Mouse (Mus musculus) left cerebral cortex, adult 18-20 months (tissue): ENCODE measurements around the gene Tor3a. TPM values are rescaled to one million over a fixed set of nuclear protein-coding genes. Genes with fewer than 3 reads are reported as not detected.
A peak's percentile ranks its signal among the peaks of the same experiment; 100 is the strongest.
"Not testable (repeated sequence)": the region's sequence is repeated elsewhere in the genome, so short reads cannot be mapped to it uniquely, and the experiment has no call there.

Source experiments
- DNase-seq, 2 experiments: peaks; one replicate each; pipeline ENCODE4 v3.0.0; 2021 to 2022; ENCODE audit warnings: low spot score in 2 of 2, mixed read lengths in 1 of 2
- total RNA-seq, 2 experiments: library from RNA; stranded (reverse); gene quantifications; 2 replicates each; pipeline ENCODE4 v1.2.3; 2021

Gene Tor3a
- total RNA-seq, 2 experiments from 2014 or later, result 6.3 to 7.5 TPM

DNA sequence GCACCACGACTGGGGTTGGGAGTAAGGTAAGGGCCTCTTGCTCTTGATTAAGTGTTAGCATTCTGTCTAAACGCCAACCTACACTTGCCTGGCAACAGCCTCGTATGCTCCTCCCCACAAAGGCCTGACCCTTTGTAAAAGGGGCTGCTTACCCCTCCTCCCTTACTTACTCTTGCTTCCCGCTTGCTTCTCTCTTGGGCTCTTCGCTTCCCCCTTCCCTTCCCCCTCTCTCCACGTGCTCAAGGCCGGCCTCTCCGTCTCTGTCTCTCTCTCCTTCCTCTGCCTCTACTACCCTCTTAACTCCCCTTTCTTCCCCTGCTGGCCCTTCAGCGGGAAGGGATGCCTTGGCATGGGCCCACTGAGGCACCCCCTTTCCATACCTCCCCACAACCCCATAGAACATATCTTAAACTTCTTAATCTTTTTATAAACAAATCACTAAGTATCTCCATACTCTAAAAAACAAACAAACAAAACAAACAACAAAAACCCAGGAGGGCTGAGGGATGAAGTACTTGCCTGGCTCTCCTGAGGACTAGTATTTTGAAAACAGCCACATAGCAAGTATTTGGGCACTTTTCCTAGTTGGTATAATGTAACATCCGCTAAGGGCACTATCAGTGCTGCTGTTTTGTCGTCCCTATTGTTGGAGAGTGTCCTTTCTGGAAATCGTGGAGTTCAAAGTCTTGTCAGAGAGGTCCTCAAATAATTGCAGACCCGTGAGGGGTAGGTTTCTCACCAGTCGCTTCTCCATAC lies 1.3 kb downstream of the Tor3a start:
- DNase-seq, result no peak

DNA sequence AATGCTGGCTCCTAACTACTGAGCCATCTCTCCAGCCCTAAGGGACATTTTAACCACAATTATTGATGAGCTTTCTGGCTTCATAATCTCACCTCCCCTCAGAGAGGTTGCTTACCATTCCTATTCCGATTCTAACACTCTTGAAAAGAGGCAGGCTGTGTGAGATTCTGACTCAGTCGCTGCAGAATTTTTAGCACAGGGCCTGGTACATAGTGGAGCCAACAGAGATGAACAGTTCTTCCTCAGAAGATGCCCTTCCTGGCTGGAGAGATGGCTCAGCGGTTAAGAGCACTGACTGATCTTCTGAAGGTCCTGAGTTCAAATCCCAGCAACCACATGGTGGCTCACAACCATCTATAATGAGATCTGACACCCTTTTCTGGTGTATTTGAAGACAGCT lies 2.2 kb downstream of the Tor3a start:
- DNase-seq, result peak in 1 of 2 experiments; percentile 45

DNA sequence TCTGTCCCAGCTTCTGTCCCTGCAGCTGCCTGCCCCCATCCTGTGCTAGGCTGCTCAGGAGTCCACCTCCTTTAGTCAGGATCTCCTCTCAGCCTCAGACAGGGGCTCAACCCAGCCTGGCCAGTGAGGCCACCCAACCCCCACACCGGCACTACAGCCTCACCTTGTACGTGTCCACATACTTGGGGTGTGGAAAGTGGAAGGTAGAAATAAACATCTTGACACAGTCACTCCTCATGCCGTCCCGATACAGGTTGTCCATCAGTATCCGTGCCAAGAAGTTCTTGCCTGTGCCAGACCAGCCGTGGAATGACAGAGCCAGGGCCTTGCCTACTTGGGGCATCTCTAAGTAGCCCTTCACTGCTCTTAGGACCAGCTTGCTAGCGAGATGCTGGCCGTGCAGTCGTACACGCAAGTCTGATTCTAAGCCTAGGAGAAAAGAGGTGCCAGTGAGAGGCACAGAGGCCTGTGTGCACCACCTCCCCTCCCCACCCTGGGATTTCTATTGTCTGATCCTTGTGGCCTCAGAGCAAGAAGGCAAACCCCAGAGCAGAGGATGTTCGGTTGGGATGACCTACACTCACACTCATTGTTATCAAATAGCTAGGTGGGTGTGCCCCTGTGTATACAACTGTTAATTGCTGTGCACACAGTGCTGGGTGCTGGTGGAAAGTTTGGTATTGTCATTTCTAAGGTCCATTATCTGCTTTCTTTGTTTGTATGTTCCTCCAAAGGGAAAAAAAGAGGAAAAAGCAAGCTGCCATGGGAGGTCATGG lies 4.8 kb downstream of the Tor3a start:
- DNase-seq, result no peak

DNA sequence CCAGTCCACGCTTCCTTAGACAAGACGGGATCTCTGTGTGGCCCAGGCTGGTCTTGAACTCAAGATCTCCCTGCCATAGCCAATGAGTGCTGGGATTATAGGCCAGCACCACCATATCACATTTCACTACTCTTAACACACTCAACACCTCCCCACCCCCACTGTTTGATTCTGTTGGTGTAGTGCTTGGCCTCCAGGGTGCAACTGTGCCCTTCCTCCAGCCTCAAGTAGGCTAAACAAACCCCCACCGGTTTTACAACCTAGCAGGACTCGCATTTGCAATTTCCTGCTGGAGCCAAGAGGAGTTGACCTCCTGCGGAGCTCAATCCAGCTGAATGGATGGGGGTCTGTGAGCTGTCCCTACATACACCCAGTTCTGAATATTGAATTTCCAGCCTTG lies 5.6 kb downstream of the Tor3a start:
- no peak for DNase-seq

DNA sequence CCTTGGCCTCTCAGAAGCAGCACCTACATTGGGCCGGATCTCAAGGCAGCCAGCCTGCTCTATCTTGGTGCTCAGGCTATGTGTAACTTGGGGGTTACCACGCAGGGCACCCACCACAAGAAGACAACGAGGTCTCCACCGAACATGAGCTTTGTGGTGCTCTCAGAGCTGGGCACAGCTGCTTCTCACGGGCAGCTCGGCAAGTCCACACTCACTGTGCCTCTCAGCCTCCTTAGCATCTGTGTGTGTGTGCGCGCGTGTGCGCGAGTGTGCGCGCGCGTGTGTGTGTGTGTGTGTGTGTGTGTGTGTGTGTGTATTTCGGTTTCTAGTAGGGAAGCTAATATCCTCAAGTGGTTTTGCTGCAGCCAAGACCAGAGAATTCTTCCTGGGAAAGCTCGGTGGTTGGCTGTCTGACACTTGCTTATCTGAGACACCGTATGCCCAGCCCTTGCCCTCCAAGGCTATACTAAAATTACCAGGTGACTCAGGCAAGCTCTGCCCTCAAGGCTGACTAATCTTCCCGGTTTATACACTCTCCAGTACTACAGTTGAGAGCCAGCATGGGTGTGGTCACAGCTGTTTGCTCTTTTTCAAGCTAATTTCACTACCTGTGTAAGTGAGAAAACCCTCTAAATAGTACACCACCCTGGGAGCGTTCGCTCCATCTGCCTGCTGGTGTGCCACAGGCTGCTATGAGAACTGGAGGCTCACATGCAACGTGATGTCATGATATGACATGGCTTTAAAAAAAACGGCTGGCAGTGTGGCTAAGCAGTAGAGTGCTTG lies 6.8 kb downstream of the Tor3a start:
- DNase-seq, result no peak

DNA sequence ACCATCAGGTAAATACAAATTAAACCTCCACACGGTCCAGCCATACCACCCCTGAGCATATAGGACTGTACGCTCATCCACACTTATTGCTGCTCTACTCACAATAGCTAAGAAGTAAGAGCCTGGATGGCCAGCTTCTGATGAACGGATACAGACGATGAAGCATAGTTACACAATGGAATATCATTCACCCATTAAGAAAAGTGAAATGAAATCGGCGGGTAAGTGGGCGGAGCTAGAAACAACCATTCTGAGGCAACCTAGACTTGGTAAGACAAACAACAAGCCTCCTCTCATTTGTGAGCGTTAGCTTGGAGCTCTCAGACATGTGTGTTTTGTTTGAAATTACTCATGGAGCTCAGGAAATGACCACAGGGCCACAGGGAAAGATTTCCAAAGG lies 8.4 kb downstream of the Tor3a start:
- DNase-seq, result no peak

DNA sequence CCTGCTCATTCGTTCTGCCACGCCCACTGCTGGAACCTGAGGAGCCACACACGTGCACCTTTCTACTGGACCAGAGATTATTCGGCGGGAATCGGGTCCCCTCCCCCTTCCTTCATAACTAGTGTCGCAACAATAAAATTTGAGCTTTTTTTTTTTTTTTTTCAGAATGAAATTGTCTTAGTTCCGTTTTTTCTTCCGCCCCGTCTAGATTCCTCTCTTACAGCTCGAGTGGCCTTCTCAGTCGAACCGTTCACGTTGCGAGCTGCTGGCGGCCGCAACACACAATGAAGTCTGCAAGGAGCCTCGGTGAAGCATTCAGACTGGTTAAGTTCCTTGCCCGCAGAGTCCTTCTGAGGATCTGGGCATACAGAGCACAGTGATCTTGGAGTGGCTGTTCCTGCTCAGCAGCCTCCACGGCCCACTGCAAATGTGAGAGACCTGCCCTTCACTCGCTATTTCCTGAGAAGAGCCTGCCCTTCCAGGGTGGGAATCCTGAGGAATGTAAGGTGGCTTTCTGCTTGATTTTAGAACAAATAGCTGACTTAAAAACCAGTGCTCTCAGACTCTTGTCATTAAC lies 13.4 kb downstream of the Tor3a start:
- not testable (repeated sequence) for DNase-seq

DNA sequence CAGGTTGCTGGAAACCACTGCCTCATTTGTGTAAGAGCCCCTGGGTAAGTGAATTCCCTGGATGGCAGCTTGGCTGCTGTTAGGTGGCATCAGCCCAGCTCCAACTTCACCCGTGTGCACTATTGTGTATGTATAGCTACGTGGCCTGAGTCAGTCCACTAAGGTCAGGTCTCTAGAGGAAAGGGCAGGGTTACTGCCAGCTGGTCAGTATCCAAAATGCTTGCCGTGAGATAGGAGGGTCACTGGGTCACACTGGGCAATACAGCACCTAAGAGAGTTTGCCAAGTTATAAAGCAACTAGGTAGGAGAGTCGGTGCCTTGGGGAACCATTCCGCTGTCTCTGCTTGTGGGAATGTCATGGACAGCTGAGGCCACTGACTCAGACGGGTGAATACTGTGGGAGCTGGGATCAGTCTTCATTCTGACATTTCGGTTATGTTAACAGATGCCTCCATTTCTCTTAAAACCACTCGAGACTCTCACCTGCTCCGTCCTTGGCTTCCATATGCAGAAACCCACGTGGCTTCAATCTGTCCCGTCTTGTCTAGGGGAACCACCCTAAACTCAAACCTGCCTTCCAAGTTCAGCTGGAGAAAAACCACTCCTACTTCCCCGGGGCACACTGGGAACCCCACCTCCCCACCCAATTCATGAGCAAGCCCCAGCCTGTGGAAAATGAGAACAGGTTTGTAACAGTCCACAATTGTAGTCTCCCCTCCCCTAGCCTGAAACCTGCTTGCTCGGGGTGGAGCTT lies 14.1 kb downstream of the Tor3a start:
- DNase-seq, result no peak

DNA sequence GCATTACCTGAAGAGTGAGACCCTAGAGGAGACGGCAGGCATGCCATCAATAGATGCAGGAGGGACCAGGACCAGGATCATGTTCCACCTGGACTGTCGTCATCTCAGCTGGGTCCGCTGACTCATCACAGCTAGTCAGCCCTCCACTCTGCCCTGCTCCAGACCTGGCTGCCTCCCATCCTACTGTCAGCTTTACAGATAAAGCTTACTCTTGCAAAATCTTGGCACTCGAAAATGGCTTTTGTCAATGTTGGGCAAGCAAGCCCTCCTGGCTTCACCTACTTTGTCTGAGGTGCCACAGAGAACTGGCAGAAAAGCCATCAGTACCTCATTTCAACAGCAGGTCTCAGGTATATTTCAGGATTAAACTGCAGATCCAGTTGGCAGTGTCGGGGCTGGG lies 15.5 kb downstream of the Tor3a start:
- no peak for DNase-seq

DNA sequence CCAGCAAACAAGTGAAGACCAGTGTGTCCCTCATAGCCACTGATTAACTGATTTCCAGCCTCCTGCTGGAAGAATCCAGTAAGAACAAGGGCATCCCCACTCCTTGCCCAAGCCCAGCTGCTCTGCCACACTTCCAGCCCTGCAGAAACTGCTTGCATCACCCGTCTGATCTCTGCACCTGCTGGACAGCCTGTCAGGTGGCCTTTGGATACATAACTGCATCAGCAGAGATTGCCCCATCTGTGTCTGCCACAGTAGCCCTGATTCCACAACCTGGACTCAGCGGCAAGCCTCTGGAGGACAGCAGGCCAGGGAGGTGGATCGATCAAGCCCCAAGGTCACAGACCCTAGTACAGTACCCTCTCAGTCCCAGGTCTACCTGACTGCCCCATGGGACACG lies 16.6 kb downstream of the Tor3a start:
- no peak for DNase-seq

DNA sequence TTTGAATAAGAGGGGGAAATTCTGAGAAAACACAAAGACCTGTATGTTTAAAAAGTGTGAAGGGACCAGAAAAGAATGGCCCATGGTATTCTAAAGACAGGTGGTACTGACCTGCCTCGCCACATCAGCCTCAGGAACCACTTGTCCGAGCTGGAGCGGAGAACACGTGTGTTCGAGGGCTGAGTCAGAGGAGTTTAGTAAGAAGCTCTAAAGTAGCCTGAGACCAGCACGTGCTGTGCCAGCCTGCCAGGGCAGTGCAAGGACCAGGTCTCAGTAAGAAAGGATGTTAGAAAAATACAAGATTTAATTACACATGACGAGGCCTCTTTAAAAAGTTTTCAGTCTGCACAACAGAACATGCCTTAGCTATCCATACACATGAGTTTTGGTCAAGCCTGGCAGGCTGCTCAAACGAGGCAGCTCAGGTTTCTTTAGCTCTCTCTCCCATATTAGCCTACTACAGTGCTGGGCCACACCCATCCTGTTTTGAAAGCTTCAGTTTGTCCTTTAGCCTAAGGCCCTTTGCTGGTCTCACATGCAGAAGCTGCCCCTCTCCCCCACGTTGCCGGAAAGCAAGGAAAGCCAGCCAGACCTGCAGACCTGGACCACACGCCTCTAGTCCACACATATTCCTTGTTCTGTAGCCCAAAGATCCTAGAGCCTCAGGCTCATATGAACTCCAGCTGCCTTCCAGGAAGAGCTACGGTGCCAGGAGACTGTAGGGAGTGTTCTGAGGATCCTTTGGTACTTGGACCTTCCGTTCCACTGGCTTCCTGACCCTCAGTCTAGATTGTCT lies 19.2 kb downstream of the Tor3a start:
- no peak for DNase-seq

DNA sequence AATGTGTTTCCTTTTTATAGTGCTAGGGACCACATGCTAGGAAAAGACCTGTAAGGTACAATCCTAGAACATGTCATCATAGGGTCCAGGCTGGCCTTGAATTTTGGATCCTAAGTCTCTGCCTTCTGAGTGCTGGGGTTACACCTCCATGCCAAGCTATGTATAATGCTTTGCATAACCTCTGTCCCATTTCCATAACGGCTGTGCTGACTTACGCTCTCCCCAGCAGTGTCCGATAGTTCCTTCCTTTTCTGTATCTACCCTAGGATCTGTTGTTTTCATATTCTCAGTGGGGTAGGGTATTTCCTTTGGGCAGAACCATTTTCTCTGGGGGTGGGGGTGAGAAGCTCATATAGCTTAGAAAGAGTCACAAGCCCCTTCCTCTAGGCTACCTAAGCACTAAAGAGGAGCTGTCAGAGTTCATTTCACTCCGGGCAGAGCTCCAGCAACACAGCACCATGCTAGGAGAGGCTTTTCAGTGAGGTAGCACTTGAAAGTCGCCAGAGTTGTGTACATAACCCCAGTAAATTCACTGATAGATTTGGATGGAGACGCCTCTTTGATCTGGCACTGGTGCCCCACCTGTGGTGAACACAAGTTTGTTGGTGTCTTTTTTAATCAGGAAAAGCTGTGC lies 21.9 kb downstream of the Tor3a start:
- no peak for DNase-seq

DNA sequence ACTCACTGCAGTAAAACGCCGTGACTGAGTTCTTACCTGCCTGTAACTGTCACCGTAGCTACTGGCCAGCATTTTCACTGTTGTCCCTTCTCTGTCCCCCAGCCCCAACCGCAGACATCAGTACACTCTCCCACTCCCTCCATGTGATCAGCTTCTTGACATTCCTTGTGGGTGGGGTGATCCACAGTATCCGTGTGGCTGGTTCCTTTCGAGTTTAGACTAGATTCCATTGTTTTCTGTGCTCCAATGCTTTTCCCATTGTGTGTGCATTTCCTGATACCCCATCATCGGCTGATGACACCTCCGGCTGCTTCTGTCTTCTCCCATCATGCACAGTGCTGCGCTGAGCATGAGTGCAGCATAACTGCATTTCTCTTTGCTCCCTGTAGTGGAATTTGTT lies 23.5 kb downstream of the Tor3a start:
- DNase-seq, result no peak

DNA sequence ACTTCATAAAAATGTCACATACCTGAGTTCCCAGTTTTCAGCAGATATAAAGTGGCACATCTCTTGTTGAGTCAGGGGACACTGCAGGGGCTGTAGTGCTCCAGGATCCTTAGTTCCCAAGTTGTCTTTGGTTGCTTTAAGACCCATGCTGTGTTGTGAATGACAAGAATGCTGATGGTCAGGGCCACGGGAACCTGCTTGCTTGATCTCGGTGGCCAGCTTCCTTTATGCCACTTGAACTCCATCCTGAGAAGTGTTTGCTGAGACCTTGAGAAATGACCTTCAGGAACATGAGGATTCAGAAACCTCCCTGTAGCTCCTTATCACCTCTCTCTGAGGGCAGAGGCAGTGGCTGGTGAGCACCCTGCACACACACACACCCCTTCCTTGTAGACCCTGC lies 25.5 kb downstream of the Tor3a start:
- no peak for DNase-seq

DNA sequence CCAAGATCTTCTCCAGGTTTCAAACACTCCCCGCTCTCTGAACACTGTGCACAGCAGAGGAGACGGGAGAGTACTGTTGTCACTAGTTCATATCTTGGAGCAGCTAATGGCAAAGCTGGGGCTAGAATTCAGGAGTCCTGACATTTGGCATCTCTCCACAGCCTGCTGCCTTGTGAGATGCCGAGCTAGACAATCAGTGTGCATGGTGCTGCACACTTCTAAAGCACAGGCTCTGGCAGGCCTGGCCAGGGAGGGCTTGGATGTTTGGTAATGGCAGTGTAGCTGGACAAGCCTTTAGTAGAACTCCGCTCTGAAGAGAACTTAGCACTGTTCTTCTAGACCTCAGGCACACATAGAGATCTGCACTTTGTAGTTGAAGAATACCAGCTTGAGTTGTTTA lies 28.2 kb downstream of the Tor3a start:
- no peak for DNase-seq

DNA sequence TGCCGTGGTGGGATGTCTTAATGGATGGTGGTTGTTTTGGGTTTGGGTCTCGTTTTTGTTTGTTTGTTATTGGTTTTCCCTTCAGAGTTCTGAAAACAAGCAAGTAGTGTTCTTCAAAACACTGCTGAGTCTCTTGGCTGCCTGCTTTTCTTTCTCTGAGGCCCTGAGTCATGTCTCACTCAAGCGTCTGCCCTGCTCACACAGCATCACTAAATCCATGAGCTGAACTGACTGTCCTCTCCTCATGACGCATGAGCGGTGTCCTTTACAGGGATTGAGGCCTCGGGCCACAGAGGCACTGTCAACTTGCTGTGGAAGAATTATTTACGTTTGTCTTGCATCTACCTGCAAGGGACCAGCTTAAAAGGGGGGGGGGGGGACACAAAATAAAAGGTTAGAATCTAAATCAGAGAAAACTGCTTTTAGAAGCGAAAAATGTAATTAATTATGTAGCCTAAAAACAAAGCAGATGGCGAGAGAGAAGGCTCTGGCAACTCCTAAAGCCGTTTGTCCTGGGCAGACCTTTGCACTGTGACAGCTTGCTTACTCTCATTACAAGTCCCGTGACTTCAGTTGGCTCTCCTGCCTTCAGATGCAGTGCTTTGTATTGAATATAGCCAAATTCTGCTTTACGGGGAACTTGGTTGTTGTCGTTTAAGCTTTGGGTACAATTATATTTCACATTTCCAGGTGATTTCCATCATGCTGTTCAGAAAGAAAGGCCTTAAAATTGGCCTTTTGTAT lies 29.2 kb downstream of the Tor3a start:
- DNase-seq, result no peak

DNA sequence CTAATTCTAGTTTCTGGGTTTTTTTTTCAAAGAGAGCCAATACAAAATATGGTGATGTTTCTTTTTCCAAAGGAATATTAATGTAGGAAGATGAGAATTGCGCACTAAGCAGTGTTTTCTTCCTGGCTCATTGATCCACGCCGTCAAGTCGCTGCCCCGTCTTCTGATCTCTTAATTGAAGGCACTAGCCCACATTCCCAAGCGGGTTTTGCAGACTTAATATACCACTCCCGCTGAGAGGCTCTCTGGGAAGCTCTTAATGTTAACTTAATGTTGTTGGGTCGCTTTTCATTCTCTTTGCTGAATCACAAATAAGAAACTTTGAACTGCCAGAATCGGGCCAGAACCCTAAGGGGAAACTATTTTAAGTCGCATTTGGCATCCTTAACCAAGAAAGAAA lies 30.1 kb downstream of the Tor3a start:
- no peak for DNase-seq

DNA sequence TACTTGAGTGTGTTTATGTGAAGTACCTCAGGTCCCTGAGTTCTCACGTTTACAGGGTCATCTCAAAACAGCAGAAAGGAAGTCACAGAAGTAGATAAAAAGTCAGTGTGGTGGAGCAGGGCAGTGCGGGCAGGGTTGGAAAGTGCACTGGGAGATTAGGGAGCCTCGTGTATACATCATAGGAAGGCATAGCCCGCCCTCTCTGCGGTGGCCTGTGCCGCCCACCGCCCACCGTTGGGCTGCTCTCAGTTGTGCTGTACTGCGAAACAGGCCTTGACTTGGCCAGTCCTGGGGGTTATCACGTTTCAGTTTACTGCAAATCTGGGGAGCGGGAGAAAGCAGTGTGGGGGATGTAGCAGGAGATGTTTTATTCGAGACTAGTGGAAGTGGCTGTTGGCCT lies 31.3 kb downstream of the Tor3a start:
- no peak for DNase-seq

DNA sequence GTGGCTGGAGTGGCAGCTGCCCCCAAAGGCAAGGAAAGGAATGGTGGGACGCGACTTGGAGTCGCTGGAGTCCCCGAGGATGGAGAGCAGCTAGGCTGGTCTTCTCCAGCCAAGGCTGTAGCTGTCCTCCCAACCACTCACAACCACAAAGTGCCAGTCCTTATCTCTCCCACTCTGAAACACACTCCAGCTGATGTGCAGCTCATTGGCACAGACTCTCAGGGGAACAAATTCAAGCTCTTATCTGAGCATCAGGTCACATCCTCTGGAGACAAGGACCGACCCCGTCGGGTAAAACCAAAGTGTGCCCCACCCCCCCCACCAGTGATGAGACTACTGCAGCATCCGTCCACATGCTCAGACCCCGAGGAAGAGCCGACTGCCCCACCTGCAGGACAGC lies 32.3 kb downstream of the Tor3a start:
- DNase-seq, result no peak
